Mouse (Mus musculus) ES-Bruce4 (cell line): ENCODE results near the gene Ppargc1a.

Source experiments
- CTCF ChIP-seq: IDR thresholded peaks from one replicate; pipeline ENCODE4 v1.8.1; 2011; ENCODE audit warnings: low read depth, low read length
- EP300 ChIP-seq: IDR thresholded peaks from 2 replicates; pipeline ENCODE4 v1.6.1; 2011; ENCODE audit warnings: low read depth, low read length; ENCODE audit not compliant: insufficient read depth
- POLR2A ChIP-seq: IDR thresholded peaks from one replicate; pipeline ENCODE4 v1.8.1; 2011; ENCODE audit warnings: low read length; ENCODE audit not compliant: insufficient read depth

- TF ChIP-seq EP300 (no peak), CTCF (no peak), POLR2A (no peak)
Measured at GRCm38 (mm10) chr5:51553671-51554070, 13.9 kb downstream of the Ppargc1a start.
